Mouse (Mus musculus) olfactory bulb, adult 2 months (tissue): ENCODE data around the gene Rpl38. TPM values are rescaled to one million over a fixed set of nuclear protein-coding genes. Genes with fewer than 3 reads are reported as not detected.

ENCODE experiments used
- H3K27ac ChIP-seq: fragments of 200-500 bp; 2 replicates; pipeline ENCODE4 v1.5.1; 2012; ENCODE audit warnings: low read depth, low read length; ENCODE audit not compliant: insufficient read depth
- H3K4me1 ChIP-seq: fragments of 200-500 bp; 2 replicates; pipeline ENCODE4 v1.6.1; 2012; ENCODE audit warnings: low read length; ENCODE audit not compliant: control insufficient read depth, insufficient read depth
- H3K4me3 ChIP-seq: fragments of 200-500 bp; 2 replicates; pipeline ENCODE4 v1.5.1; 2012; ENCODE audit warnings: mild to moderate bottlenecking, low read depth, low read length, moderate library complexity; ENCODE audit not compliant: insufficient read depth
- CTCF ChIP-seq: fragments of 200-500 bp; IDR thresholded peaks from 2 replicates; pipeline ENCODE4 v1.5.1; 2012; ENCODE audit warnings: low read depth, mild to moderate bottlenecking, low read length, moderate library complexity; ENCODE audit not compliant: insufficient read depth
- POLR2A ChIP-seq: fragments of 200-500 bp; IDR thresholded peaks from 2 replicates; pipeline ENCODE4 v1.6.1; 2012; ENCODE audit warnings: mild to moderate bottlenecking, low read depth, low read length, moderate library complexity; ENCODE audit not compliant: insufficient read depth
- WGBS: fragments of 180-500 bp; shearing (Covaris S2); methylation state at CpG from one replicate; pipeline ENCODE4 v1.1.7; 2018; 5-methylcytosine and 5-hydroxymethylcytosine counted together
- polyA plus RNA-seq: library from polyadenylated mRNA; stranded (reverse); fragments of >200 nt; gene quantifications from 2 replicates; pipeline ENCODE4 v1.2.4, GENCODE M21; 2012; ENCODE audit warnings: low replicate concordance; ENCODE audit not compliant: missing spikeins, insufficient read depth, insufficient read length

The Rpl38 gene
- polyA plus RNA-seq, 1 experiment = not detected

- Histone ChIP-seq H3K27ac (no peak overlapping the region), H3K4me3 (no peak overlapping the region), H3K4me1 (peaks cover 8% of the 10 kb centered on the region)
- WGBS = 88% methylated on average over 10 of the region's 10 CpGs
- TF ChIP-seq POLR2A = no peak
- TF ChIP-seq CTCF = no peak
Measured at GRCm38 (mm10) chr11:114683029-114683721, 14.9 kb downstream of the Rpl38 start.

- no peak for TF ChIP-seq CTCF
- no peak for TF ChIP-seq POLR2A
- Histone ChIP-seq H3K4me3 (no peak overlapping the region), H3K4me1 (peaks cover 8% of the 10 kb centered on the region), H3K27ac (no peak overlapping the region)
- 84% methylated on average over 20 of the region's 20 CpGs for WGBS
Measured at GRCm38 (mm10) chr11:114683722-114684621, 15.6 kb downstream of the Rpl38 start.

- H3K4me1 ChIP-seq = peaks cover 8% of the 10 kb centered on the region
- no peak overlapping the region for H3K4me3 ChIP-seq
- H3K27ac ChIP-seq = no peak overlapping the region
- TF ChIP-seq CTCF (no peak), POLR2A (no peak)
- WGBS = 81% methylated on average over 14 of the region's 14 CpGs
Measured at GRCm38 (mm10) chr11:114684627-114685373, 16.5 kb downstream of the Rpl38 start.

GRCm38 (mm10) chr11:114685526-114686040 is 17.3 kb downstream of the Rpl38 start:
- Histone ChIP-seq H3K27ac (no peak overlapping the region), H3K4me1 (peaks cover 8% of the 10 kb centered on the region), H3K4me3 (no peak overlapping the region)
- TF ChIP-seq CTCF (no peak), POLR2A (no peak)
- 90% methylated on average over 9 of the region's 9 CpGs for WGBS

GRCm38 (mm10) chr11:114686221-114686959 is 18.1 kb downstream of the Rpl38 start:
- WGBS = 93% methylated on average over 16 of the region's 16 CpGs
- no peak overlapping the region for H3K27ac ChIP-seq

GRCm38 (mm10) chr11:114687574-114688188 is 19.4 kb downstream of the Rpl38 start:
- 77% methylated on average over 10 of the region's 10 CpGs for WGBS
- Histone ChIP-seq H3K27ac (no peak overlapping the region), H3K4me1 (peaks cover 13% of the 10 kb centered on the region)

More at GRCm38 (mm10) chr11:114686221-114686959, 18.1 kb downstream of the Rpl38 start:
- Histone ChIP-seq H3K4me3 (no peak overlapping the region), H3K4me1 (peaks cover 8% of the 10 kb centered on the region)
- TF ChIP-seq POLR2A = no peak
- TF ChIP-seq CTCF = no peak

GRCm38 (mm10) chr11:114688729-114689128 is 20.4 kb downstream of the Rpl38 start:
- Histone ChIP-seq H3K4me1 (peaks cover 14% of the 10 kb centered on the region), H3K27ac (no peak overlapping the region), H3K4me3 (no peak overlapping the region)
- WGBS = 97% methylated on average over 2 of the region's 3 CpGs
- TF ChIP-seq POLR2A = no peak
- TF ChIP-seq CTCF = no peak

More at GRCm38 (mm10) chr11:114687574-114688188, 19.4 kb downstream of the Rpl38 start:
- H3K4me3 ChIP-seq = no peak overlapping the region
- no peak for TF ChIP-seq CTCF
- TF ChIP-seq POLR2A = no peak
